Mouse (Mus musculus): ENCODE measurements at regions not wholly inside any gene's neighbourhood (a gene's known extent, or its start where the extent isn't known, plus 50 kb on each side); places are given as distances from the start of the nearest gene placed in this dataset.

GRCm38 (mm10) chr12:106912782-106913181 is 575.6 kb upstream of the 3110018I06Rik start:
- no peak for TF ChIP-seq CTCF (IDR thresholded peaks at IDR 0.05; ENCODE audit: low read depth)
- TF ChIP-seq EP300 (IDR thresholded peaks at IDR 0.05; ENCODE audit: low read depth): no peak

All from liver, postnatal 0 days (tissue).